Mouse (Mus musculus) C3H10T1/2 (cell line): Measurements from ENCODE around the gene Fmc1. TPM values are rescaled to one million over a fixed set of nuclear protein-coding genes. Genes with fewer than 3 reads are reported as not detected.

Source experiments
- polyA plus RNA-seq, 2 experiments: library from polyadenylated mRNA; unstranded; fragments of >200 nt; fragmentation: generic; extraction: Trizol; gene quantifications; one replicate each; pipeline ENCODE4 v1.2.1; 2012; ENCODE audit warnings: missing spikeins in 2 of 2

Gene Fmc1
- 100 to 1,000 TPM; 116 to 151 TPM for polyA plus RNA-seq

DNA sequence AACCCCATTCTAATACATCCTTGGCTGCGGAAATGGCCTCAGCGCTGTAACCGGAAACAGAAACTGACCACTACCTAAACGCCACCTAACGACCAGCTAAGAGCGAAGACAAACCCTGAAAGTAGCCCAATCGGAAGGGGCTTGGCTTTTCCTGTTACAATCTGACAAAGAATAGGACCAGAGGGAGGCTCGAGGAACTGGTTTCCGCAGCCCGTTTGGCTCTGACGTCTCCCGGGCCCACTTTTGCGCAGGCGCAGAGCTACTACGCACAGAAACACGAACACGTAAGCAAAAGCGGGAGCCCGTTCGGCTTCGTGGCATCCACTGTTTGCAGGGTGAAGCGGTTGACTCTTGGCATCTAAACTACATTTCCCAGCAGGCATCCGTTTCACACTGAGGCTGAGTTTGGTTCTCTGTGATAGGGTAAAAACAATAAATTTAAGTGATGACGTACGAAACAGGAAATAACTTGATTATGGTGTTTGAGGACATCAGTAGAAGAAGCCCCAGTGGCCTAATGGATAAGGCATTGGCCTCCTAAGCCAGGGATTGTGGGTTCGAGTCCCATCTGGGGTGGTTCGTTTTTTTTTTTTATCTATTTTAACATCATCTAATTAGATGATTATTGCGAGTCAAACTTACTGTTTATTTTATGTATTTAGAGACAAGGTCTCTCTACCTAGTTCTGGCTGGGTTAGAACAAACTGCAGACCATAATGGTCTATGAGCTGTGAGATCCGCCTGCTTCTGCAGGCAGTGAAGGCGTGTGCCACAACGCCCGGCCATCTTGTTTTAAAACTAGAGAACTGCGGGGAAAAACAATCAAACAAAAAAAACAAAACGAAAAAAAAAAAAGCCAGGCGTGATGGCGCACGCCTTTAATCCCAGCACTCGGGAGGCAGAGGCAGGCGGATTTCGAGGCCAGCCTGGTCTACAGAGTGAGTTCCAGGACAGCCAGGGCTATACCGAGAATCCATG, at the start of gene Fmc1:
Gene Fmc1 (plus strand): TSS at position 75 of the 978 bp plus-strand sequence.

DNA sequence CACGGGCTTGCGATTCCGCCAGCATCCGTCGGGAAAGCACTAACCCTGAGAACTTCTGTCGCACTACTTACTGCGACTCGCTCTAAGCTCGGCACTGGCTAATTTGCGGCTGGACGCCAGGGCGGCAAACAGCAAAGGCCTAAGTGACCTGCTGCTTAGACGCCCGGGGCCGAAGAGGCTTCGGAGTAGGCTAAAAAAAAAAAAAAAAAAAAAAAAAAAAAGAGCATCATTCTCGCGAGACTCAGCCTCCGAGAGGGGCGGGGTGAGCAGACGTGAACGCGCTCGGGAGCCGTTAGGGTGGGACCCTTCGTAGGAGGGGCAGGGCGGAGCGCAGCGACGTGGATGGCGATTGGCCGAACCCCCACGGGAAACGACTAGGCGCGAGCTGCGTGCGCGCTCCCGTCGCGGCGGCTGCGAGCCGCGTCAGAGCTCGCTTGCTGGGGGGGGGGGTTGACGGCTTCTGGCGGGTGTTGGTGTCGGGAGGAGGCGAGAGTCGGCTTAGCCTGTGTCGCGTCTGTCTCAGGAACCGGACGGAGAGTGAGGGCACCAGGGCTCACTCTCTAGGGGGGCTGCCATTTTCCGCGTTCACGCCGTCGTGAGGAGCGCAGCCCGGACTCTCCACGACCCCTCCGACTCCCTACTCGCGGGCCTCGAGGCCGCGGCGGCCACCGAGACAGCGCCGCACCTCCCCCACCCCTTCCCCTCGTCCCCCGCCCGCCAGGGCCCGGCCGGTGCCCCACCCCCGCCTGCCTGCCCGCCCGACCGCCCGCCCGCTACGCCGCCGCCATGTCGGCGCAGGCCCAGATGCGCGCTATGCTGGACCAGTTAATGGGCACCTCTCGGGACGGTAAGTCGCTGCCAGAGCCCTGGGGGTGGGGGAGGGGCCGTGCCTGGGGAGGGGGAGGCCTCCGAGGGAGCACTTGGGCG, 18.0 kb downstream of the Fmc1 start, which contains the start of gene Luc7l2:
Gene Luc7l2 (plus strand): TSS at position 273 of the 927 bp plus-strand sequence.

Other genes starting within 250 kb of the Fmc1 start
- 1 to 10 TPM in 1 of 2 experiments, under 1 TPM in 1; 0.33 to 1.9 TPM for gene Zc3hav1l, start 234.2 kb upstream of the Fmc1 start, polyA plus RNA-seq
- gene Zc3hav1, start 178.9 kb upstream of the Fmc1 start, polyA plus RNA-seq = 10 to 100 TPM in 1 of 2 experiments, 1 to 10 TPM in 1; 2.4 to 15.5 TPM
- 1 to 10 TPM in 1 of 2 experiments, under 1 TPM in 1; 0.11 to 1.3 TPM for gene Ttc26, start 152.0 kb upstream of the Fmc1 start, polyA plus RNA-seq
- gene Ubn2, start 99.6 kb upstream of the Fmc1 start, polyA plus RNA-seq = 1 to 10 TPM in 1 of 2 experiments, under 1 TPM in 1; 0.39 to 2.8 TPM
- 10 to 100 TPM in 1 of 2 experiments, 1 to 10 TPM in 1; 3.3 to 20.4 TPM for gene Luc7l2, start 17.8 kb downstream of the Fmc1 start, polyA plus RNA-seq
- 1 to 10 TPM; 2.8 to 5.1 TPM for gene Klrg2, start 103.7 kb downstream of the Fmc1 start, polyA plus RNA-seq
- under 1 TPM; 0.33 to 0.73 TPM for gene Clec2l, start 129.6 kb downstream of the Fmc1 start, polyA plus RNA-seq